In the genomic region with DNA sequence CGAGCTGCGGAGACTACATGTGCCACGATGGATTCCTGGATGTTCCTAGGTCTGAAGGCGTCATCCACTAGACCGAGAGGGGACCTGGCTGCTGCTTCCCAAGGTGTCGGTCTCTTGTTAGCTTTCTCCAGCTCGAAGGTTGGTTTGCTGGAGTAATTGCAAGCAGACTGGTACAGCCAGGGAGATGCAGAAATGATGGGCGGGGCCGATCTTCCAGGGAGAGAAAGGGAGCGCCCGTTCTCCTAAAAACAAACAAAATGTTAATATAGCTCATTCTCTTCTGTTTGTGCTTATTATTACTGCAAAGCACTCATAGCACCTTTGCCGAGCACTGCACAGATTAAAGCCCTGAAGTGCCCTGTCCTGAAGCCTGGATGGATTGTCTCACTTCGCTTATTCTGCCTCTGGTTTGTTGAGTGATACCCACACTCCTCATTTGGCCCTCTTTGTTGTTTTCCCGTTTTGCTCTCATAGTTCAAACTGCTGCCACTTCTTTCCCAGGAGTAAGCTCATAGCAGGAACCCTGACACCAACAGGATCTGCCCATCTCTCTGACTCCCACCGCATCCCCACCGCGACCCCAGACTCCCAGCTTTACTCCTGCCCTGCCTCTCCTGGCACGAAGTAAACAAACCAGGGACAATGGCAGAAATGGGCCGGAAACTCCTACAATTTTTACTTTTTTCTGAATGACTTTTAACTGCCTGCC, we compare ENCODE assay signal across 25 mouse cellular contexts. TPM values are rescaled to one million over a fixed set of nuclear protein-coding genes. Genes with fewer than 3 reads are reported as not detected.
"Had no signal": no experiment of that assay in that cellular context is flagged by ENCODE, and none has a peak within 500 bp of the region (broad histone marks: within the 10 kb centered on the region; RNA-seq: fewer than 3 reads in every experiment).

No protein-coding gene starts in this region.

- H3K27ac ChIP-seq: kidney, embryonic 15.5 days; left cerebral cortex, adult 2 months; limb, embryonic 10.5 days; limb, embryonic 13.5 days; liver, embryonic 12.5 days; liver, embryonic 15.5 days; lung, embryonic 15.5 days; midbrain, embryonic 10.5 days; midbrain, embryonic 13.5 days; neural tube, embryonic 13.5 days had no signal

- ATAC-seq: liver, embryonic 12.5 days; midbrain, embryonic 13.5 days; midbrain, embryonic 16.5 days had no signal

- H3K4me2 ChIP-seq: kidney, embryonic 15.5 days; limb, embryonic 13.5 days; liver, embryonic 12.5 days; liver, embryonic 15.5 days; lung, embryonic 15.5 days; midbrain, embryonic 13.5 days; neural tube, embryonic 13.5 days had no signal

- H3K27me3 ChIP-seq: kidney, embryonic 15.5 days; limb, embryonic 13.5 days; liver, embryonic 12.5 days; liver, embryonic 15.5 days; lung, embryonic 15.5 days; megakaryocyte, embryonic 14.5 days; midbrain, embryonic 13.5 days; neural tube, embryonic 13.5 days had no signal

- H3K36me3 ChIP-seq: kidney, embryonic 15.5 days; limb, embryonic 10.5 days; limb, embryonic 13.5 days; liver, embryonic 12.5 days; liver, embryonic 15.5 days; lung, embryonic 15.5 days; midbrain, embryonic 10.5 days; midbrain, embryonic 13.5 days; neural tube, embryonic 13.5 days had no signal

- H3K4me3 ChIP-seq: kidney, embryonic 15.5 days; left cerebral cortex, adult 2 months; limb, embryonic 10.5 days; limb, embryonic 13.5 days; liver, embryonic 12.5 days; liver, embryonic 15.5 days; lung, embryonic 15.5 days; megakaryocyte, embryonic 14.5 days; midbrain, embryonic 10.5 days; midbrain, embryonic 13.5 days; myocyte; neural tube, embryonic 13.5 days had no signal

- DNase-seq: kidney, adult 18-20 months; kidney, postnatal 10 days; layer of hippocampus, postnatal 36 days; liver; lung, adult 18-20 months; lung, postnatal 10 days; lung, postnatal 36 days; thymus, postnatal 25 days had no signal

- H3K9me3 ChIP-seq: kidney, embryonic 15.5 days; limb, embryonic 10.5 days; limb, embryonic 13.5 days; liver, embryonic 12.5 days; liver, embryonic 15.5 days; lung, embryonic 15.5 days; megakaryocyte, embryonic 14.5 days; midbrain, embryonic 10.5 days; midbrain, embryonic 13.5 days; neural tube, embryonic 13.5 days had no signal

- H3K4me1 ChIP-seq: kidney, embryonic 15.5 days; limb, embryonic 10.5 days; limb, embryonic 13.5 days; liver, embryonic 12.5 days; liver, embryonic 15.5 days; megakaryocyte, embryonic 14.5 days; midbrain, embryonic 13.5 days; neural tube, embryonic 13.5 days had no signal

- H3K9ac ChIP-seq: kidney, embryonic 15.5 days; limb, embryonic 13.5 days; liver, embryonic 12.5 days; liver, embryonic 15.5 days; lung, embryonic 15.5 days; midbrain, embryonic 13.5 days; neural tube, embryonic 13.5 days had no signal

RNA-seq across cellular contexts. Expression of a gene that starts 45.4 kb away (rescaled TPM):
- total RNA-seq: layer of hippocampus, postnatal 10 days; left cerebral cortex, adult 2 months; monocyte, adult 5-6 weeks; neutrophil, adult 5-6 weeks had no signal
- polyA plus RNA-seq: midbrain, embryonic 10.5 days; midbrain, embryonic 13.5 days; midbrain, embryonic 16.5 days; thymus, postnatal 0 days had no signal
